Mouse (Mus musculus) urinary bladder, postnatal 36 days (tissue): Measurements from ENCODE around the gene Olfr148.
A peak's percentile ranks its signal among the peaks of the same experiment; 100 is the strongest.

Experiments used
- DNase-seq, 2 experiments: peaks; one replicate each; pipeline ENCODE4 v3.0.0; 2022; ENCODE audit warnings: low spot score in 2 of 2, mixed read lengths in 1 of 2

Olfr148 gene

DNA sequence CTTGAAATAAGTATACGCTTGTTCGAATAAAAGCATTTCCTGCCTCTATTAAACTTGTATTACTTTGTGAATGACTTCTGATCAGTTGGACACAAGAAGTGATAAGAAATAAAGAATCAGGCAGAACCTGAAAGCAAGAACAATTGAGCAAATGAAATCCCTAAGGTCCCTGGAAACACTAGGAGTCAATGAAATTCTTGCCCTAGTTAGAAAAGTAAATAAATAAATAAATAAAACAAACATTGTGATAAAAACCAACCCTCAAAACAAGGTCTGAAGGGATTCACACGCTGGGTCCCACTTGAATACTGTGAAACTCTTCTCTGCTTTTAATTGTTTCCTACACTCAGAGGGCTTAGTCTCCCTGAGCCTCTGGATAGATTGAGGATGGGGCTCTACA, at the start of gene Olfr148:
Olfr148 (plus strand) TSS at position 301 of the 400 bp plus-strand sequence.
- no peak for DNase-seq

DNA sequence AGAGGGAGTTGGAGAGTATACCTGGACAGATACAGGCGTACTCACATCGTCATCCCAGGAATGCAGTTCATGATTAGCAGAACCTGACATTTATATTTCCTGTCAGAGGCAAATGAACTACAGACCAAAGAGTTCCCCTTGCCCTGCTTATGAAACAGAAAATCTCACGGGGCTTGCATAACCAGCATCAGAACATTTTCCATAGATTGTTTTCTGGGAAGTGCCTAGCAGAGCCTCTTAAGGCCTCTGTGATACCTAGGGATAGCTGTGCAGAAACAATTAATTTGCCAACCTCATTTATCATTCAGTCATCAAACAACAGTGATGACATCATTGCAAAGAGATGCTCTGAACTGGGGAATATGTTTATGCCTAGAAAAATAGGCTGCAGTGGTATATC, 35.0 kb upstream of the Olfr148 start, which contains the start of gene Olfr959:
Olfr959 (minus strand) TSS at position 101 of the 400 bp plus-strand sequence.
- DNase-seq: no peak

DNA sequence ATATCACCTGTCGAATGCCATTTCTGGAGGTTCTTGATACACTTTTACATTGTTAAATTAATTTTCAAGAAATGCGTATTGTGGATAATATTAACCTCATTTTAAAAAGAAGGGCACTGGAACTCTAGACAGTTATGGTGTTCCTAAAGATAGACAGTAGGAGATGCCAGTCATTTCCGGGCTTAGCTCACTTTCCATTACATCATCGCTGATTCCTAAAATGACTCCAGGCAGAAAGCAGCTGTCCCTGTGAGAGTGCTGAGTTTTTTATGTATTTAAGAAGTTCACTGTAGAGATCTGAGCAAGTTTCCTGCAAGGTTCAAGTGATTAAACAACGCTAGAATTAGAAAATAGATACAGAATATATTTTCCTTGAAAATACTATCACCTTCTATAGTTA, 33.4 kb upstream of the Olfr148 start:
- DNase-seq: no peak

DNA sequence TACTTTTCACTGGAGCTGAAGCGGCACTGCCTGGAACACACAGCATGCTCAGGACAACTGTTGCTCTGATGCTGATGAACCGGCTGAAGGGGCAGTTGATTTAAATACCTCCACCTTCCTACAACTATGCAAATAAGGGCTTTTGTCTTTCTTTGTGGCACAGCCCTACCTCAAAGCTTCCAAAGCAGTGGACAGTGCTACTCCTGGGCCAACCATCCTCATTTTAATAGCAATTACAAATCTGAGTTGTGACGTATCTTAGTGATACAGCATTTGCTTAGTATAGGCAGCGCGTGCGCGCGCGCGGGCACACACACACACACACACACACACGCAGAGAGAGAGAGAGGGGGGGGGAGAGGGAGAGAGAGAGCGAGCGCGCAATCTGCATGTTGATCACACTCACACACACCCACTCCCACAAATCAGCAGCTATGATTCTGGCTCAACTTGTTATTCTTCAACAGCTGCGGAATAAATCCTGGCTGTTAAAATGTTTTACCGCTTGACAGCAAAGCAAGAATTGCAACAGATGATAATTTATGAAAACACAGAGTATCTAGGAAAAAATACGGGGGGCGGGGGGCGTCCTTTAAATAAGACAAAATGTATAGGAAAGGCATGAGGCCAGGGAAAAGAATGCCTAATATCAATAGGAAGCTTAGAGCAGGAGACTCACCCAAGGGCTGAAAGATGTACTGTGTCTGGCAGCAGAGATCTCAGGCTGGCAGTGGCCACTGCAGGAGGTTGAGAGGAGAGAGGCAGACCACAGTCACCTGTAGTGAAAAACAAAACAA, 7.7 kb upstream of the Olfr148 start:
- DNase-seq: no peak

DNA sequence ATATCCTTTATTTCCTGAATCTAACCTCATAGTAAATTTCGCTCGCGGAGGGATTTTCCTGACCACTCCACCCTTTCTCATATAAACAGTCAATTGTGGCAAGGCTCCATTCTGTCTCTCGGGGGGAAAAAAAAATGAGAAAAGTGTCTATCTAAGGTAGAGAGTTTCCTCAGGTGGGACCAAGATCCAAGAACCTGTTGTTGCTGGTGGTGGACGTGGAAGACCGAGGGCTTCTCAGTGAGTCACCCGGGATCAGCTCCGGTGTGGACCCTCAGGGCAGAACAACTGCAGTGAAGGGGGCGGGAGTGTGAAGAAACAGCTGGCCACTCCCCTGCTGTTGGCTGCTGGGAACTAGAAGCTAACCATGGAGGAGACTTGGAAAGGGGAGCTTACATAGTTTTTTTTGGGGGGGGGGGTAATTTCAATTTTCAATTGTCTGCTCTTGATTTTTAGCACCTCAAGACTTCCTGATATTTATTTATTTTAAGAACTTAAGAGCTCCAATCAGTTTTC, 7.1 kb upstream of the Olfr148 start:
- peak; percentile 4 to 10 for DNase-seq

DNA sequence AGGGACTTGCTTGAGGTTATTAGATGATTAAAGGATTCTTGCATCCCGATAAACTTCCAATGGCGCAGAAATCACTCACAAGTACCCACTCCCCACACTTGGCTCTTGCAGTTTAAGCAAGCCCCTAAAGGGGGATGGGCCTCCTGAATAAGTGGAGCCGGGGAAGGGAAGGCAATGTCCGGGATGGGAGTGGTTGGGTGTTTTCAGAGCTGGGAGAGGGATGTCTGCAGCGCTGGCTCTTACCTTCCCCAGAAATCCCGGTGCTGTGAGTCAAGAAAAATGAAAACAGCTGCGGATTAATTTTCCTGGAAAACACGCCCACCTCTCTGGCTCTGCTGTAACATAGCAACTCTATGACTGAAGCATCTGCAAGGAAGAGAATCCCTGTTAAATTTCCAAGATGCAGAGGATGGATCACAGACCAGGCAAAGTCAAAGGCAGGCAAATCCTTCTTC, 6.4 kb upstream of the Olfr148 start, which contains the start of gene AW551984:
AW551984 (minus strand) TSS at position 405 of the 455 bp plus-strand sequence.
- DNase-seq: peak in 1 of 2 experiments; percentile 7

DNA sequence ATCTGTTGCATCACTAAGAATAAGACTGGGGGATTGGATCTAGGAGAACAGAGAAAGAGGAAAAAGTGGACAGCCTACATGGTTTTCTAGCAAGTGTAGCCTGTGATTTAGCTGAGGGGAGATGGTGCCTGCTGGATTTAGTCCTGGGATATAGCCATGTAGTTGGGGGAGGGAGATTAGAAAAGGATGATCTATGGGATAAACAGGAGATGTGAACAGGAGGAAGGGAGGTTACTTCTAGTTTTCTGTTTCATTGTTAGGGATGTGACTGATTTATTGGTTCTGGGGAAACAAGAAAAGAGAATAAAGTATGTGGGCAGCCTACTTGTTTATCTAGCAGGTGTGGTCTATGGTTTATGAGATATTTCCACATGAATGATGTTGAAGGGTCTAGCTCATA, 2.0 kb upstream of the Olfr148 start:
- DNase-seq: no peak

DNA sequence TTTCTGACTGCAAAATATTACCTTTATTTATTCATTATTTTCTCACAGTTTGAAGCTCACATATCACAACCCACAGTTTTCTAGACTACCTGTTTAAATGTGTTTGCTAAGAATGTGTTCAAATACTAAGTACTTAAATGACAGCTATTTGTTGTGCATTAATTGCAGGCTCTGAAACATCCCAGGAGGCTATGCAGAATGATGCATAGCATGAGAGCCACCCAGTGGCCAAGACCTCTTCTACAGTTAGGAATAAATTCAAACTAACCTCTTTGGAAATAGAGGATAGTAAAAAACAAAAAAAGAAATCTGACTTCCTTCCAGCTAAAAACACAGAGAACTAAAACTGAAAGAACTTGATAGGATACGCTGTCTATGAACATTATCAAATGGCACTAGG, 1.5 kb downstream of the Olfr148 start:
- no peak for DNase-seq

DNA sequence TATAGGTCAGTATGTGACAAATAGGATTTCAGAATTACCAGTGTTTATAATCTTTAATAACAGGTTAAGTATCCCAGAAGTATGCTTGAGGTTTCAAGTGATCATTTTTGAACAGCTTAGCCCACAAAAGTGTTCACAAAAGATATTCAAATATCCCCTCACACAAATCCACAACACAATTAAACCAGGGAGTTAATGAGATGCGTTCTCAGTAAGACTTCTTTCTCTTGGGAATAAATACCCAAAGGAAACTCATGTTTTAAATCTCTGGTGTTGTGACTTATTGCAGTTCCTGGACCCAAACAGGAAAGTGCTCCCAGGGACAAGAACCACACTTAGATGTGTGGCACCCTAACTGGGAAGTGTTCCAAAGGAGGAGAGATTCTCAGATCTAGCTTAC, 10.6 kb downstream of the Olfr148 start, which contains the start of gene Olfr960:
Olfr960 (plus strand) TSS at position 301 of the 400 bp plus-strand sequence.
- no peak for DNase-seq

DNA sequence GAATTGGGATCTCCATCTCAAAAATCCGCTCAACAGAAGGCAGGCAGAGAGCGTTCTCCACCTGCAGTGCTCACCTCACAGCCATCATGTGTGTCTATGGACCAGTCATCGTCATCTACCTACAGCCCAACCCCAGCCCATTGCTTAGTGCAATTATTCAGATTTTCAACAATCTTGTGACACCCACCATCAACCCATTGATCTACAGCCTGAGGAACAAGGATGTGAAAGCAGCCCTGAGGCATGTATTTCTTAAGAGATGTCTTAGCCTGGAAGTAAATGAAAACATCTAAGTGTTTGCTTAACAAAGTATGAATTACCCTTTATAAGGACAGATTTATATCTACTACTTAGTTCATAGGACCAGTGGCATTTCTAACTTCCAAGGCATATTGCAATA, 13.3 kb downstream of the Olfr148 start:
- no peak for DNase-seq

DNA sequence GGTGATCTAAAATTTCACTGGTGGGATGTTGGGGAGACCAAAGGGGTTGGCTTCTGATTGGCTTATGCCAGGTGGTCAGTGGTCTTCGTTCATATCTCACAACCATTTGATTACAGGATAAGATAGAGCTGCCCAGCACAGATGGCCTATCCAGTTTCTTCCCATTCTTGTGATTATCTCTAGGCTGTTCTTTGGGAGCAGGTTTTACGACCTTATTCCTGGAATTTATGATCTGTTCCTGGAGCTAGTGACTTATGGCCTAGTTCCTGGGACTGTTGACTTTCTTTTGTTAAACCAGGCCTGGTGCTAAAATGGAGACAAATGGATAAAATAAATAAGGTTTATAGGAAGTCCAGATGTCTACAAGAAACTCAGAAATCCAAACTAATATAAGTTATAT, 14.3 kb downstream of the Olfr148 start:
- DNase-seq: no peak

DNA sequence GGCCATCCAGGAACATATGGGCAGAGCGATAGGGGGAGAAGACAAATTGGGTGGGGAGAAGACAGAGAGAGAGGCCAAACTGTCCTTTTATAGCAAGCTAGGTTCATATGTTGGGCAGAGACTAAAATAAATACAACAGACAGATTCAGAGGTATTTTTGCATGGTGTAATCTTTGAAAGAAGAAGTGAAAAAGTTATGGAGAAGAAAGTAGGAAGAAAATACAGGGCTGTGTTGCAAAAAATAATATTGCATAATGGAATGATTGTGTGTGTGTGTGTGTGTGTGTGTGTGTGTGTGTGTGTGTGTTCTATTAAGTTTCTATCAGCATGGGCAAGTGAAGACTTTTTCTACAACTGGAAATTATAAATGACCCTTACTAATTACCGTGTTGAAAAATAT, 18.6 kb downstream of the Olfr148 start:
- no peak for DNase-seq

DNA sequence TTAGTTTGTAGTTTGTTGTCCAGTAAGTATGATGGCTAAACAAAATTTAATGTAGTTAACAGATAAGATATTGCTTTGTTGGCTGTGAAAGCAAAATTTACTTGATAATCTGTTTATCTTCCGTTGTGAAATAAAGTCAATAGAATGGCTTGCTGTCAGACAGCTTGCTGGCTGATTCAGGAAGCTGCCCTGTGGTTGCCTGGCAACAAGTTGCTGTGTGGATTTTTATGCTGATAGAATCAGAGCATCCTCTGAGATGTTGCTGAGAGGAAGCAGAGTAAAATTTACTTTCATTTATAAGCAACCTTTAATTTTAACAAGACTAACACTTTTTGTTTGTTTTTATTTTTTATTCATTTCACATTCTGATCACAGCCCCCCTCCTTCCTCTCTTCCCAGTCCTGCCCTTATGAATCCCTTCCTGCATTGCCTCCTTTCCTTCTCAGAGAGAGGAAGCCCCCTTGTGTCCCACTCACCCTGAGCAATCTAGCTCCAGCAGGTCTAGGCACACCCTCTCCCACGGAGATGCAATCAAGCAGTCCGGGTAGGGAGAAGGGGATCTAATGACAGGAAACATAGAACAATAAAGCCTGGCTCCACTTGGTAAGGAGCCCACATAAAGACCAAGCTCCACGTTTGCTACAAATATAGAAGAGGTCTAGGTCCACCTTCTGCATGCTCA, 23.6 kb downstream of the Olfr148 start:
- DNase-seq: no peak

DNA sequence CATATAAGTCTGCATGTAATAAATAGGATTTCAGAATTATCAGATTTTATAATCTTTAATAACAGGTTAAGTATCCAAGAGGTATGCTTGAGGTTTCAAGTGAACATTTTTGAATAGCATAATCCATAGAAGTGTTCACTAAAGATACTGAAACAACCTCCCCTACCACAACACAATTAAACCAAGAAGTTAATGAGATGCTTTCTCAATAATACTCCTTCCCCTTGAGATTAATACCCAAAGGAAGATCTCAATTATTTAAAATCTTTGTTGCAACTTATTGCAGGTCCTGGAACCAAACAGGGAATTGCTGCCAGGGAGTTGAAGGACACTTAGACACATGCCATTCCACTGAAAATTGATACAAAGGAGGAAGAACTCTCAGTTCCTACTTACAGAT, 34.3 kb downstream of the Olfr148 start, which contains the start of gene Olfr961:
Olfr961 (plus strand) TSS at position 301 of the 400 bp plus-strand sequence.
- DNase-seq: no peak

DNA sequence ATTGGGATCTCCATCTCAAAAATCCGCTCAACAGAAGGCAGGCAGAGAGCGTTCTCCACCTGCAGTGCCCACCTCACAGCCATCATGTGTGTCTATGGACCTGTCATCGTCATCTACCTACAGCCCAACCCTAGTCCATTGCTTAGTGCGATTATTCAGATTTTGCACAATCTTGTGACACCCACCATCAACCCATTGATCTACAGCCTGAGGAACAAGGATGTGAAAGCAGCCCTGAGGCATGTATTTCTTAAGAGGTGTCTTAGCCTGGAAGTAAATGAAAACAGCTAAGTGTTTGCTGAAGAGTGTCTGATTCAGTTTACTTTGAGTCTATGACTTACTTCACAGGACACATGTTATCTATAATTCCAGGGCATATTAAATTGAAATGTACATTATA, 36.9 kb downstream of the Olfr148 start:
- no peak for DNase-seq

DNA sequence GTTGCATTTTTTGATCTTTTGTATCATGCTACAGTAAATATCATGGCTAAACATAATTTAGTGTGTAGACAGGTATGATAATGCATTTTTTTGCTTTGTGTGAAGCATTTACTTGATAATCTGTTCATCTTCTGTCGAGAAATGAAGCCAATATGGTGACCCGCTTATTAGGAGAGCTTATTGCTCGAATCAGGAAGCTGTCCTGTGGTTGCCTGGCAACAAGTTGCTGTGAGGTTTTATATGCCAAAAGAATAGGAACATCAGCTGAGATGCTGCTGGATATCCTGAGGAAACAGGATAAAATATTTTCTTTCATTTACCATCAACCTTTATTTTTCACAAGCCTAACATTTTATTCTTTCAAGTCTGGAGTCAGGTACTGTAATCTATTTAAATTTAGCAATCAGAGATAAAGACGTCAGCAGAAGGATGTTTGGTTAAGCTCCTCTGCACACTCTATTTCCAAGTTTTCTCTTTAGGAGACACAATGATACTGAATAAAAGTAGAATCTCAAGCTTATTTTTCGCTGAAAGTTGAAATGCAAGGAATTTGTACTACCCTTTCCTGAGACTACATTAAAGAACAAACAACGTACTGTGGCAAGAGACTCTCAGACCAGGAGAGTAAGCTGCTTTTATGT, 44.4 kb downstream of the Olfr148 start:
- DNase-seq: no peak
